Mouse (Mus musculus) retina, embryonic 14.5 days (tissue): ENCODE data around the gene Sh3bgrl2.

Experiments
- DNase-seq: peaks from one replicate; pipeline ENCODE4 v3.0.0-alpha.2; 2015; ENCODE audit warnings: low spot score

Sh3bgrl2 gene

DNA sequence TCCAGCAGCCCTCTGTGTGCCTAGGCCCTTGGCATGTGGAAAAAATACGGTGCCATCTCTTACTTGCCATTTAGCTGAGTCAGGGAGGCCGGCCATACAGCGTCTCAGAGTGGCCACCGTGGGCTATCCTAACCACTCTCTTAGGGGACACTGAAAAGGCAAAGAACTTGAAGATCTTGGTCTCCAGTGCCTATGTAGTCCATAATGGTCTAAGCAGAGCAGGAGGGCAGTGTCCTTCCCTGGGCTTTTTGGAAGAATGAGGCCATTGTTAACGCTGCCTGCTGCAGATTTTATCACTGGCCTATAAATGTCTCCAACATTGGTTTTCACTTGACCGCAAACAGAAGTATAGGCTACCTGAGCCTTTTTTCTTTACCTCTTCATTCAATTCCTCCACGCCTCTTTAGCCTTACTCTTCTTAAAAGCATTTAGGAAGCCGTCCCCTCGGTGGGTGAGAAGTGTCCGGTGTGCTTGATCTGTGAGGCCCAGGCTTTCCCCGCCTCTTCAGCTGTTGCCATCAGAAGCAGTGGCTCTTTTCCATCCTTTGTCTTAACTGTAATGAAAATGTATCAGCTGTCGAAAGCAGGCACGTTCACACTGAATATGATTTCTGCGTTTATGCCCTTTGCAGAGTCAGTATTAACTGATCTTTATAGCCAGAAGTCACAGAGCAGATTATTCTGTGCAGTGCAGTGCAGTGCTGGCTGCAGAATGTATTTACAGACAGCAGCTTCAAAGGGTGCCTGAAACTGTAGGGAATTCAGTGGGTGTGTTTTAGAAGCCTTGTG lies 41.7 kb downstream of the Sh3bgrl2 start:
- no peak for DNase-seq

DNA sequence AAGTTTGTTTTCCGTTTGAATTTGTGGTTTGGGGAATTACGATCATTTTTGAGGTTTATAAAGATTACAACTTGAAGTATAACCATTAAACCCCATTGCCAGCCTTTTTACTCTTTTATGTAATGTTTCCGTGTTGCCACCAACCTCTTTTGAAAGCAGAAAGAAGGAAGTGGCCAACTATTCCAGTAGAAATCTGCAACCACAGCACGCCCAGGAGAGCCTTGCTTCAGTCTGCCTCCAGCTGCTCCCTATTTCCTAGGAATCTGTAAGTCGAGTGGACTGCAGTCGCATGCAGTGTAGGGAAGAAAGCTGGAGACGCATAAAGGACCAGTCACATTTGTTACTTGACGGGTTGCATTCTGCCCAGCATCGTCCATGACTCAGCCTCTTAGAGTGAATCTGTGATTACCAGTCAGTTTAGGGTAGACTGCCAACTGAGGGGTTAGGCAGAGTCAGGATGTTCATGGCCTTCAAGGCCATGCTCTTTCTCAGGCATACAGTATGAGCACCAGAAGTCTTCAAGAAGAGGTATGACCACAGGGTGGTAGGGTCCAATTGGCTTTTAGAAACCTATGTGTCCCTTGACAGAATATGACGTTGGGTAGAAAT lies 43.8 kb downstream of the Sh3bgrl2 start:
- no peak for DNase-seq

DNA sequence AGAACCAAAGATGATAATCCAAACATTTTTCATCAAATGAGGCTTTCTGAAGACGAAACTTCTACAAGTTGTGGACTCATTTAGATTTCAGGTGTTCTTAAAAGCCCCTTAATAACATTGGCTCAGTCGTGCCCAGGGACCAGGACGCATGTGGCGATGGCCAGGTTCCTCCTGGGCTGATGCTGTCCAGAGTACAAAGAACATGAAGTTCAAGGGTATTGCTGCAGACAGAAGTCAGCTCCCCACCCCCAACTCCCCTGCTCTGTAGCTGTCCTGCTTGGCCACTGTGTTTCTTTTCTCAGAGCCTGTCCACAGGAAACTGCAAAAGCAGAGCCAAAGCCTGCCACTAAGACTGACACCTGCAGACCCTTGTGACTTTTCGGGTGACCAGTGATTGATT lies 45.7 kb downstream of the Sh3bgrl2 start:
- no peak for DNase-seq

DNA sequence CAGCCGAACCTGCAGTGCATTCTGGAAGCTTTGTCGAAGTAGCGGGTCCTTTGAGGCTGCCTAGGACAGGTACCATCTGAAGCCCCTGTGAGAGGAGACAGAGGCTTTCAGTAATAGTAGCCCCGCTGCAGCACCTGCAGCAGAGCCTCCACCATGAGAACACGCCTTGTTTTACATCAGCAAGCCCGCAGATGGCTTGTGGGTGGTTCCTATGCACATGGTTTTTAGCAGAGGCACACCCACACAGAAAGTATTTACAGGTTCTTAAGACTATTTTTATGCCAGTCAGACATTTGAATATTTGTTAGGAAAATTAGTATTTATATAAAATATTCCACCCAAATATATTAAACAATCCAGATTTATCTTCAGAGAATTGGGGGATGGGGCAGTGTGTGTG lies 48.0 kb downstream of the Sh3bgrl2 start:
- no peak for DNase-seq

DNA sequence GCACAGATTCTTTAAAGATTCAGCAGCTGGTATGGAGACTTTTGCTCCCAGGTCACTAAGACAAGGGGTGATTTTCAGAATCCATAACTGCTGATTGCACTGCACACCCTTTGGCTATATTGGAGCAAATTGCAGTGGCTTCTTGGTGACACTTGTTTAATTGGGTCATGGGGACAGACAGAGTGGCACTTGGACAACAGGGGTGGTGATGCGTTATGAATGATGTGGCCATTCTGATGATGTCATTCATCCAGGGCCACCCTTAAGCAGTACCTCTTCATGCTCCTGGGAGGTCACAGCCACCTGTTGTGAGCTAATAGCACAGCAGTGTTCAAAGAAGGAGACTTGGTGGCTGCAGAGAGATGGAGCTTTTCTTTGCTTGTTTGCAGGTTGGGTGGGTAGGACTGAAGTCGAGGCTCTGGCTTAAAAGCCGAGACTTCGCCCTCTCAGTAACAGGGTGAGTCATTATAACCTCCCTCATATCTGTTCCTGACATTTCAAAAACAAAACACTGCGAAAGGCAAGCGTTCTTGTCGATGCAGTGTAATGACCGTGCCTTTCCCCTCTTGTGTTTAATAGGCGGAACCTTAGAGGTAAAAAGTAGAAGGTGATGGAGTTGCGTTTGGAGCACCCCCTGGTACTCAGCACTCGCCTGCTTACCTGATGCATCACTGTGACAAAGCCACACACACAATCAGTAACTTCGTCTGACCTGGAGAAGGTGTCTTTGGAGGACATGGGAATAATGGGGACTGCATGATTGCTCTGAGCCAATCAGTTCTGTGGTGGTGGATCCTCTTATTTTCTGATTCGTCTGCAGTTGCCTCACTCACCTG lies 48.7 kb downstream of the Sh3bgrl2 start:
- DNase-seq, result no peak

DNA sequence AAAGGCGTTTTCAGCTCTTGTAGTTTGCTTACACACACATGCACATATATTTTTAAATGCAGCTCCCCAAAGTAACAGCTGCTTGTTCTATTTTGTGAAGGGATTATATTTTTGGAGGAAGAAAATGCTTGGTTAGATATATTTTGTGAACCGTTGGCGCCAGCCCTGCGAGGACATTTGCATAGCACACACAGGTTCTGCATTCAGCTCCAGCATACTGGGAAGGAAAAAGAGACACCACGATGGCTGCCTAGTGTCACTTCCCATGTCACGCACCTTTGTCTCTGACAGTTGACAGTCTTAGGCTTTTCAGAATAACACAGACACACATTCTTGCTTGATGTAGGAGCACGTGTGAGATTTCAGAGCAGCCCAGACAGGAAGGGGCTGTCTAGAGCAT lies 49.9 kb downstream of the Sh3bgrl2 start:
- DNase-seq, result no peak

DNA sequence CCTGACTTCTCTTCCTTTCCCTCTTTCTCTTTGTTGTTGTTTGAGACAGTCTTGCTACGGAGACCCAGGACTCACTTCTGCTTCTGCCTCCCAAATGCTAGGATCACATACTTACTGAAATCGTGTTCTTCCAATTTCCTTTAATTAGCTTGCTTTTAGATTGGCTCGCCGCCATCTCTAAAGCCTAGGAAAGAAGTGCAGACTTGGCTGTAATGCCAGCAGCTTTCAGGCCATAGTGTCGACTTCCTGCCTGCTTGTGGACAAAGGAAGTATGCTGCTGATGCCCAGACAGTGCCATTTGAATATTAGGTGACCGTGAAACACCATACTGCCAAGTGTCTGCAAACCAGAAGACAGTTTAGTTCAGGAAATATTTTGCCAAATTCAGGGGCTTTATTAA lies 51.4 kb downstream of the Sh3bgrl2 start:
- no peak for DNase-seq

DNA sequence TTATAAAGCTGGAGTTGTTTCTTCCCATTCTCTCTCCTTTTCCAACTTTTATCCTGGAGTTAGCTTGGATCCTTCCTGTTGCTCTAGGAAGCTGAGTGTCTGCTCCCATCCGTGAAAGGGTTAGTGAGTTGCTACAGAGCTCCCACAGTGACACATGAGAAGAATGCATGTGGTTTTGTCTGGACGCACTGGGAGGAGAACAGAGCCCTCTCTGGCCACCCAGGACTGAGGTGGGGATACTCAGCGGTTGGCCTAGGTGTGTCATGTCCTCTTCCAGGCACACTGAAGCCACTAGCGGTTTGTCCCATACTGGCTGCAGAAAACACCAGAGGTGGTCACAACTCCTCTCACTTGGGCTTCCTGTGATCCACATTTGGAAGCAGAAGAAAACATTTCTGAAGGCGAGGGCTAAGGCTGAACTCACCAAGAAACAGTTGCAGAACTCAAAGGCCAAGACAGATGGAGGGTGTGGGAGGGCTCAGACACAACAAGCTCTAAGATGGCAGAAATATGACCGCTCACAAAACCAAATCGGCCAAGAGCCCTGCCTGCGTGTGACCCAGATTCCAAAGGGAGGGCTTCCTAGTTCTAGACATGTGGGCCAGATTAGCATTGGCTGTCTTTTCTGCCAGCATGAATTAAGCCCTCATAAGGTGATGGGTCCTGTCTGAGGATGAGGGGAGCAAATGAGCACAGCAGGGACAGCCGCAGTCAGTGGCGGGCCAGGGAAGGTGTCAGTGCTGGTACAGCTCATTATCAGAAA lies 52.3 kb downstream of the Sh3bgrl2 start:
- DNase-seq, result peak; percentile 84

DNA sequence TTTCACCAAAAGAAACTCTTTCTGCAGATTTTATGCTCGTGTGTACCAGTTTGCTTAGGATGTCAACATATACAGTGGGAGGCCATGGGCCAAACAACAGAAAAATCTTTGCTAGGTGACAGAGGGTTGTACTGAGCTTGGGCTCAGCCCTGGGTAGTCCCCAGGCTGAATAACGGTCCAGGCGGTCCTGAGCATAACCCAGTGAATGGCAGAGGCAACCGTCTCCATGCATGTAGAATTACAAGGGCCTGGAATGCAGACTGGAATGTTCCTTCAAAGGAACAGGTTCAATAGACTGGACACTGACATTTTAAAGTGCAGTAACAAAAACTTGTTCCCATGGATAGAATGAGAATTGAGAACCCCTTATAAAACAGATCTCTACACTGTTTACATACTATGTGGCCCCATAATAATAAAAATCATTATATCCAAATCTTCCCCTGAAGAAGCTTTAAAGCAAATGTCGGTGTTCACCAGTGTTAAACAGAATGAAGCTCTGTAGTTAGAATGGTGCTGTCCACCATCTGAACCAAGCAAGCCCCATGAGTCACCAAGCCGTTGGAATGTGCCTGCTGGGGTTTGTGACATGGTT lies 54.1 kb downstream of the Sh3bgrl2 start:
- DNase-seq, result no peak

DNA sequence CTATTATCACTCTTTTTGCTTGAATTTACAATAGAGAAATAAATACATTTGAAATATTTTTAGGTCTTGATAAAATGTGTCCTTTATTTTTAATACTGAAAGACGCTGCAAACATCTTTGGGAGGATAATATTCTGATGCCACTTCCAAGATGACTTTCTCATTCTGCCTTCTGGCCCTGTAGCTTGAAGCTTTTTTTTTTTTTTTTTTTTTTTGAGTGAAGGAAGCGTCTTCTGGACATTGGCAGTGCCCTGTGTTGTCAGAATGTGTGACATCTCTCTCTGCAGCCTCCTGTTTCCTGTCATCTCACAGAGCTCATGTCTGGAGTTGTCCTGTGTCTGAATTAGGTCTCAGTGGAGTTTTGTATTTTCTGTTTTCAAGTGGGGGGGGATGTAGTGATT lies 55.0 kb downstream of the Sh3bgrl2 start:
- DNase-seq, result no peak

DNA sequence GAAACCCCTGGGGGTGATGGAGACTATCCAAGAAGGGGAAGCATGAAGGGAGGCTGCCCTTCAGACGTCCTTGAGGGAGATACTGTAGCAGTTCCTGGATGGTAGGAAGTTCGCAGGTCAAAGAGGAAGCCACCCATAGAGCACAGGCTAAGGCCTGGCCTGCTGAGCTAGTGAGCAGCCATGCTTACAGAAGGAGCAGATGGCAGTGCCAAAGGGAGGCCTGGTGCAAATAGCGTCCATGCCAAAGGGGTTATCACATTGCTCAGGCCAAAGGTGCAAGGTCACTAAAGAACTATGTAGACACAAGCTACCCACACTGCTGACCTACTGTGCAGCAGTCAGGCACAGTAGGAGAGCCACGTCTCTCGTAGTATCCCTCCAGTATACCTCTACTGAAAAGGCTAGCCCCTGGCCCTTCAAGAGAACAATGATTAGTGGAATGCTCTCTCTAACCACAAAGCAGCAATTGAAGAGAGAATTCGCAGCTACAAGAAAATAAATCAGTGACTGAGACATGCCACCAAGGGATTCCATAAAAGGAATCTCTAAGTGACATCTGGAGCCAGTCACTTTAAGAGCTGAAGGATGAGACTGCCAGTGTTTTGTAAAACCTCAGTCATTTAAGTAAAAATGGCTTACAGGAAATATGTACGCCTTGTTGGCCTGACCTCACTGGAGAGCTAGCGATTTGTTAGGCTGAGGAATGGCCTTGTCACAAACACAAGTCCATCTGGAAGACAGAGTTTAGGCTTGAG lies 57.9 kb downstream of the Sh3bgrl2 start:
- DNase-seq, result no peak

DNA sequence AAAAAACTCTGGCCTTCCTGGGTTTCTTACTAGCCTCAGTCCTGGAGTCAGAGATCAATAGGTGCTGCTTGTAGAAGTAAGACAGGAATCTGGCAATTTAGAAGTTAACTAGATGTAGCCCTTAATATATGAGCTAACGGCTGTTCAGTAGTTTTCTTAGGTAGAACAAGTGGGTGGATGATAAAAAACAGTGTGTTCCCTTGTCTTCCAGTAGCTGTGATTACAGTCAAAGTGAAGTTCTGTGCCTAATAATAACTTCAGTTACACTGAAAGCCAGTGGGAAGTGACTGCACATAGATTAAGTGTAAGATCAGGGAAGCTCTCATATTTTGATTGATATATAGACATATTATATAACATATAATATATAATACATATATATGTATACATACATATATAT lies 60.0 kb downstream of the Sh3bgrl2 start:
- no peak for DNase-seq

DNA sequence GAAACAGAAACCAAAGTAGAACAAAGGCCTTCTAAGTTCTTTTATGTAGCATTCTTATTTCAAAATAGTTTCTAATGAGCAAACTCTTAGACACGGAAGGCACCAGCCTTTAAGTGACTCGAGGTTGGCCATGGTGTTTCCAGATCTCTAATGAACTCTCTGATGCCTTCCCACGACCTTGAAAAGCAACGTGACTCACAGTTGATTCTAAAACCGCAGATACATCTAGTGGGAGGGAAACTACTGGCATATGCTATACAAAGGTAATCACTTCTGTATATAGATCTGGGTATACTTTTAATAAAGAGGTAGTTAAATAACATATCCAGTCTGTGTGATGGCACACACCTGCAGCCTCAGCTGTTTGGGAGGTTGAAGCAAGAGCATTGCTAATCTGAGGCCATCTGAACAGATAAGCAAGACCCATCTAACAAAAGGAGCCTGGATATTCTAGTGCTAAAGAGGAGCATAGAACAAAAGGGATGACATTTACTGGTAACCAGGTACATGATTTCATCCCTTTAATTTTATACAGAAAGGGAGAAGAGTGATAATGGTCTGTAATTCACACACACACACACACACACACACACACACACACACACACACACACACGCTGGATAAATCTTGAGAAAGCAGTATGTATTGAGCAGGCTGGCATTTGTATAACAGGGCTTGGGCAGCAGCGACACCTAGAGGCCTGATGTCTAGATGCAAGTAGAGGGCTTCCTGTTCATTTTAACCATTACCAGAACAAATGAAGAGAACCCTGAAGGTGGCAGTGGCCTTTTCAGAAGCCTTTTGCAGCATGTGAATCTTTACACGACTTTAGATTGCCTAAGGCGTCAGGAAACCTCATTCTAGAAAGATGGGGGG lies 61.5 kb downstream of the Sh3bgrl2 start:
- DNase-seq, result peak; percentile 95

DNA sequence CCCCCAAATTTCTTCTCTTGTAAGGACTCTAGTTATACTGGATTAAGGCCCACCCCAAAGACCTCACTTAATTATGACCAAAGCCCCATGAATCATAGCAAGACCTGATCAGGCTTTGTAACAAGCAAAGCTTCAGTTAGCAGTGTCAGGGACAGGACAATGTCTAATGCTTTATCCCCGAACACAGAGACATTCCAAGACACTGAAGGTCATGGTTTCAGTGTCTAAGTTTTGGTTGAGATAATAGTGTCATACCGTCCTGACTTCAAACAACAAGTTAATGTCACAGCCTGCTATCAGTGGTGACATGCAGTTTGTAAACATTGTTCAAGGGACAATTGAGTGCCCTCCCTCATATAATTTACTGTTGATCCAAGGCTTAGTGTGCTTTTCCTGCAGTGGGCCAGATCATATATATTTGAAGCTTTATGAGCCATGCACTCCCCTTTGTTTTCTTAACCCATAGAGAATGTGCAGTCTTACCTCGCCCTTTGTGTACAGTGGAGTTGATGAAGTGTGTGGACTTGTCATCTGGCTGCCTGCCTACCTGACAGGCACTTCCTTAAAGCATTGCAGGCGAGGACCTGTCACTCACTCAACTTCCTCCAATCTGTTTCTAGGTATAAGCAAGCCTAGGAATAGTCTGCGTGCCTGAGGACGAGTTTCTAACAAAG lies 67.9 kb downstream of the Sh3bgrl2 start:
- DNase-seq, result no peak

DNA sequence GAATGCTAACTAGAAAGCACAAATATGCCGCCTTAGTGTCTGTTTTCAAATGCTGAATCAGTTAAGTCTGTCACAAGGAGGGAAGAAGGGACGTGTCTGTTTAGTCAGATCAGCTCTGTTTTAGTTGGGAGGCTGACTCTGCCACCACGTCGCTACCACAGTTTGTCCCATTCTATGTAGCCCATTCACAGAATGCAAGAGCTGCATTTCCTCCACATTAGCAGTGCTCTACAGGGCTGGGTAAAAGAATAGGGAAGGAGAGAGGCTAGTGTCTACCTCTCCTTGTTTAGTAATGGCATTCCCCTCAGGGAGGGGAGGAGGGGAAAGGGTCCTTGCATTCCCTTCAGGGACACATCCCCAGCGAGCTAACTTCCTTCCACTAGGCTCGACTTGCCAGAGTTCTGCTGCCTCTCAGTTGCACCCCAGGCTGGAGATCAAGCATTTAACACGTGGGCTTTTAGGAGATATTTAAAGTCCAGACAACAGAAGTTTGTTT lies 68.5 kb downstream of the Sh3bgrl2 start:
- DNase-seq, result no peak

DNA sequence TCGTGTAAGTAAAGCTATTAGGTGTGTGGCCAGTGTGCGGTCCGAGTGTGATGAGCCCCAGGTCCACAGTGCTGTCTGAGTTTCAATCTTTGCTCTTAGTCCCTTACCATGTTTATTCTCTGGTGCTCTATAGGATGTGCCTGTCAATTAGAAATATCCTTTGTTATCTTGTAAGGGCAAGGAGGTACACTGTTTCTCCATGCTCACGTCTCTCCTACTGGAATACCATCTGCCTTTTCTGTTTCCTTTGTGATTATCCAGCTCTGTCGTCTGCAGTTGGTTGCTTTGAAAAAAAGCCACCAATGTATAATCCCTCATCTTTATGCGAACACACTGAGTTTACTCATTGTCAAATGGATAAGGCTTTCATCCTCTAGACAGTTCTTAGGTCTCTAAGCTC lies 75.3 kb downstream of the Sh3bgrl2 start:
- DNase-seq, result no peak

DNA sequence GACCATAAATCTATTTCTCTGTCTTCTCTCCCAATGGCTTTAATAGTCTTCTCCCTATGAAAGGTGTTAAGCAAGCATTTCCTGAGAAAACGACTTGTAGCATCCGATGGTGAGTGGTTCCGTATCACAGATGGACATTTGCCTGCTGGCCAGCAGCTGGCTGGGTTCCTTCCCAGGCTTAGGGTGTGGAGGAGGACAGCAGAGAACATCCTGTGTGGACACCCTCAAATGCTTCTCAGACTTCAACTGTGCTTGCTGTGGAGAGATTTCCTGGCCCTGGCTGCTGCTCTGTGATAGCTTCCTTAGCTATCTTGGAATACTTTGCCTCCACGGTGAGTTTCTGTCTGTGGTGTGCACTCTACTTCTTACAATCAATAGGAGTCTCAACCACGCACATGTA lies 76.1 kb downstream of the Sh3bgrl2 start:
- DNase-seq, result no peak

DNA sequence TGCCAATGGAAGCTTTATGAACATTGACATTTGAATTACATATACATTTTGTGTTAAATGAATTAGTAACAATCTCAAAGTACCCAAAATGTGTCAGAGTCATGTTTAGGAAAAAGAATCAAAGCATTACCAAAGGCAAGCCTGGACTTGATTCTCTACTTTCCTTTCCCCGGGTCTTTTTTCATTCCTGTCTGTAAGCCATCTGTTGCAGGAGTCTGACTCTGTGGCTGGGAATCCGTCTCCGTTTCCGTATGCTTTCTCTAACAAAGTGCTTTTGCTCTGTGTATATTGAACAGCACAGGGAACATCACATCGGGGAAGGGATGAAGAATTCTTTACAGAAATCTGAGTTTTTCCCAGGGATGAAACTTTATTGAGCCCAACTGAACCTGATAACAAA lies 77.0 kb downstream of the Sh3bgrl2 start:
- no peak for DNase-seq
